Mouse (Mus musculus) CD4-positive, CD25-positive, alpha-beta regulatory T cell, adult 2 months (primary cell): Measurements from ENCODE around the gene Arid2.
"Not testable (repeated sequence)": the region's sequence is repeated elsewhere in the genome, so short reads cannot be mapped to it uniquely, and the experiment has no call there.

ENCODE experiments used
- DNase-seq: peaks from one replicate; pipeline ENCODE4 v3.0.0-alpha.2; 2012; ENCODE audit warnings: low read depth, low spot score

Gene Arid2

GRCm38 (mm10) chr15:96286015-96286934 lies 1.0 kb upstream of the Arid2 start:
- DNase-seq: peak; percentile 93

GRCm38 (mm10) chr15:96286935-96287292 lies 404 bp upstream of the Arid2 start:
- DNase-seq: no peak

GRCm38 (mm10) chr15:96287976-96288835 lies 888 bp downstream of the Arid2 start:
- peak; percentile 71 for DNase-seq

GRCm38 (mm10) chr15:96288836-96289390 lies 1.6 kb downstream of the Arid2 start:
- DNase-seq: no peak

GRCm38 (mm10) chr15:96290001-96290400 lies 2.7 kb downstream of the Arid2 start:
- no peak for DNase-seq

- DNase-seq: no peak
Measured at GRCm38 (mm10) chr15:96293444-96293843, 6.1 kb downstream of the Arid2 start.

- no peak for DNase-seq
Measured at GRCm38 (mm10) chr15:96297078-96297590, 9.8 kb downstream of the Arid2 start.

- peak; percentile 62 for DNase-seq
Measured at GRCm38 (mm10) chr15:96297623-96298188, 10.4 kb downstream of the Arid2 start.

GRCm38 (mm10) chr15:96309310-96309709 lies 22.0 kb downstream of the Arid2 start:
- DNase-seq: no peak

- DNase-seq: no peak
Measured at GRCm38 (mm10) chr15:96312902-96313301, 25.6 kb downstream of the Arid2 start.

GRCm38 (mm10) chr15:96315664-96316063 lies 28.3 kb downstream of the Arid2 start:
- peak; percentile 14 for DNase-seq

- DNase-seq: no peak
Measured at GRCm38 (mm10) chr15:96319335-96319734, 32.0 kb downstream of the Arid2 start.

GRCm38 (mm10) chr15:96325726-96326328 lies 38.5 kb downstream of the Arid2 start:
- DNase-seq: no peak

GRCm38 (mm10) chr15:96328722-96329121 lies 41.4 kb downstream of the Arid2 start:
- not testable (repeated sequence) for DNase-seq

GRCm38 (mm10) chr15:96330536-96330935 lies 43.2 kb downstream of the Arid2 start:
- no peak for DNase-seq

- peak; percentile 20 for DNase-seq
Measured at GRCm38 (mm10) chr15:96332468-96333213, 45.3 kb downstream of the Arid2 start.

- DNase-seq: no peak
Measured at GRCm38 (mm10) chr15:96333350-96333749, 46.0 kb downstream of the Arid2 start.

- DNase-seq: no peak
Measured at GRCm38 (mm10) chr15:96340924-96341323, 53.6 kb downstream of the Arid2 start.

- no peak for DNase-seq
Measured at GRCm38 (mm10) chr15:96342097-96342496, 54.8 kb downstream of the Arid2 start.

GRCm38 (mm10) chr15:96342871-96343270 lies 55.6 kb downstream of the Arid2 start:
- DNase-seq: no peak
